Mouse (Mus musculus) hindbrain, embryonic 12.5 days (tissue): ENCODE measurements around the gene Gm38119. TPM values are rescaled to one million over a fixed set of nuclear protein-coding genes. Genes with fewer than 3 reads are reported as not detected.

ENCODE experiments used
- polyA plus RNA-seq: library from polyadenylated mRNA; unstranded; fragments of >200 nt; fragmentation: Nextera tagmentation; extraction: Ambion mirVana; gene quantifications from 2 replicates; pipeline ENCODE4 v1.2.1, GENCODE M21; 2016

Gm38119 gene
- polyA plus RNA-seq, 1 experiment from 2014 or later: not detected

Other genes starting within 250 kb of the Gm38119 start
- gene Sprr4, start 238.6 kb downstream of the Gm38119 start, polyA plus RNA-seq: not detected in 2 replicates
- not detected in 2 replicates for gene 2310046K23Rik, start 204.6 kb downstream of the Gm38119 start, polyA plus RNA-seq
- gene Ivl, start 165.4 kb downstream of the Gm38119 start, polyA plus RNA-seq: 0.14 TPM in 1 of 2 replicates, not detected in the other
- not detected in 2 replicates for gene Smcp, start 150.1 kb downstream of the Gm38119 start, polyA plus RNA-seq
- gene 2210017I01Rik, start 131.6 kb downstream of the Gm38119 start, polyA plus RNA-seq: not detected in 2 replicates
- not detected in 2 replicates for gene Lce6a, start 117.4 kb downstream of the Gm38119 start, polyA plus RNA-seq
- not detected in 2 replicates for gene Lce1a1, start 90.8 kb downstream of the Gm38119 start, polyA plus RNA-seq
- not detected in 2 replicates for gene Lce1b, start 82.2 kb downstream of the Gm38119 start, polyA plus RNA-seq
- not detected in 2 replicates for gene Lce1a2, start 68.8 kb downstream of the Gm38119 start, polyA plus RNA-seq
- gene Lce1c, start 59.8 kb downstream of the Gm38119 start, polyA plus RNA-seq: not detected in 2 replicates
- not detected in 2 replicates for gene Lce1d, start 51.9 kb downstream of the Gm38119 start, polyA plus RNA-seq
- gene Lce1e, start 30.0 kb downstream of the Gm38119 start, polyA plus RNA-seq: not detected in 2 replicates
- not detected in 2 replicates for gene Lce1f, start 18.7 kb downstream of the Gm38119 start, polyA plus RNA-seq
- not detected in 2 replicates for gene Lce1g, start 13.2 kb upstream of the Gm38119 start, polyA plus RNA-seq
- not detected in 2 replicates for gene Lce1h, start 26.0 kb upstream of the Gm38119 start, polyA plus RNA-seq
- gene Lce1i, start 39.8 kb upstream of the Gm38119 start, polyA plus RNA-seq: not detected in 2 replicates
- gene Lce1j, start 51.4 kb upstream of the Gm38119 start, polyA plus RNA-seq: not detected in 2 replicates
- gene Lce1k, start 68.8 kb upstream of the Gm38119 start, polyA plus RNA-seq: not detected in 2 replicates
- gene Kprp, start 88.2 kb upstream of the Gm38119 start, polyA plus RNA-seq: not detected in 2 replicates
- not detected in 2 replicates for gene Lce1l, start 112.2 kb upstream of the Gm38119 start, polyA plus RNA-seq
- gene 2310050C09Rik, start 131.1 kb upstream of the Gm38119 start, polyA plus RNA-seq: not detected in 2 replicates
- gene Lce3a, start 187.1 kb upstream of the Gm38119 start, polyA plus RNA-seq: not detected in 2 replicates
- gene Lce3b, start 193.9 kb upstream of the Gm38119 start, polyA plus RNA-seq: not detected in 2 replicates
- gene Lce3c, start 205.4 kb upstream of the Gm38119 start, polyA plus RNA-seq: not detected in 2 replicates
- not detected in 2 replicates for gene Lce3d, start 218.3 kb upstream of the Gm38119 start, polyA plus RNA-seq
- not detected in 2 replicates for gene Lce3e, start 228.0 kb upstream of the Gm38119 start, polyA plus RNA-seq